ENCODE assay signal across 8 mouse cellular contexts in the genomic region with DNA sequence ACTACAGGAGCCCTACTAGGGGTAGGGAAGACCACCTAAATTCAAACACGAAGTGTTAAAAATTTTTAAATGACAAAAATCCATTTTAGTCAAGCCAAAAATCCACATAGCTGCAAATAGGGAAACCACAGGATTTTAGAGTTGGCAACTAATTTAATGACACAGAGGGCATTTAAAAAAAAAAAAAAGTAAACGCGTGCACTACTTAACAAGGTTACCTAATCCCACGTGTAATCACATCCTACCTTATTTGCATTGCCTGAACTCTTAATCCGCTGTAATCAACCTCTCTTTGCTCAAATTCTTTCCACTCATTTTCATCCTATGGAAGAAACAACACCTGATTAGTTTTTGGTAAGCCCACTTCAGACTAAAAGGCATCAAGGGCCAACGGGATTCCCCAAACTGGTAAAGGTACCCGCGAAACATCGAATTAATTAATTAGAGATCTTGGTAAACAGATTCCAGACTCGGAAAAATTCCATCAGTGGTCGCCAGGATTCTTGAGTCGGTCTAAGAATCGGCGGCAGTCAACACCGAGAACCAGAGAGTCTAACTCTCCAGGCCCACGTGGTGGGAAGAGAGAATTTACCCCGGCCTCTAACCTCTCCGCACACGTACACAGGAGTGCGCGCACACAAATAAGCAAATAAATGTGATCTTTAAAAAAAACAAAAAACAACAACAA. TPM values are rescaled to one million over a fixed set of nuclear protein-coding genes. Genes with fewer than 3 reads are reported as not detected.
DNase-seq lines count a peak whose midpoint lies in the region; ATAC-seq and TF ChIP-seq lines count a peak whose summit lies in the region.

No protein-coding gene starts in this region.

- no peaks in the 10 kb centered on the region for H3K9me3 ChIP-seq in forebrain, embryonic 16.5 days (ENCODE audit: control insufficient read depth, low read length)
- H3K9me3 ChIP-seq in kidney, embryonic 14.5 days (ENCODE audit: control insufficient read depth, low read length), result no peaks in the 10 kb centered on the region

- no peaks in the 10 kb centered on the region; the same call in 1 of the 2 replicates for H3K4me1 ChIP-seq in bone marrow, adult 2 months (ENCODE audit: control insufficient read depth, insufficient read depth, low read length)
- H3K4me1 ChIP-seq in forebrain, embryonic 16.5 days (replicated peaks; ENCODE audit: control insufficient read depth, insufficient read depth, low read length), result peaks cover 22% of the 10 kb centered on the region
- peaks cover 13% of the 10 kb centered on the region; the same call in 1 of the 2 replicates for H3K4me1 ChIP-seq in kidney, embryonic 14.5 days (ENCODE audit: control insufficient read depth, insufficient read depth, low read length)

- H3K27me3 ChIP-seq in forebrain, embryonic 16.5 days (replicated peaks; ENCODE audit: control insufficient read depth, insufficient read depth, low read length), result no peaks in the 10 kb centered on the region
- no peaks in the 10 kb centered on the region for H3K27me3 ChIP-seq in kidney, embryonic 14.5 days (ENCODE audit: control insufficient read depth, insufficient read depth, low read length)

- no peak for DNase-seq in layer of hippocampus, adult 2 months (ENCODE audit: low spot score in 2 of 2)
- no peak for DNase-seq in layer of hippocampus, postnatal 25 days (ENCODE audit: extremely low spot score in 1 of 2, low spot score in 1 of 2)
- DNase-seq in lung, postnatal 36 days, result peak; percentile 23
- DNase-seq in testis, postnatal 14 days (ENCODE audit: low spot score), result peak; percentile 36
- DNase-seq in frontal cortex, adult 2 months (ENCODE audit: extremely low spot score in 1 of 2, low spot score in 1 of 2), result no peak

- H3K4me3 ChIP-seq in layer of hippocampus, adult 2 months, result peak overlapping the region; percentile 83
- peak overlapping the region; percentile 87 for H3K4me3 ChIP-seq in bone marrow, adult 2 months (replicated peaks; ENCODE audit: control insufficient read depth, low read depth, low read length)
- H3K4me3 ChIP-seq in forebrain, embryonic 16.5 days (replicated peaks; ENCODE audit: low read length), result peak overlapping the region; percentile 81
- H3K4me3 ChIP-seq in kidney, embryonic 14.5 days (ENCODE audit: low read length), result peak overlapping the region; percentile 84

- peaks cover 7% of the 10 kb centered on the region for H3K36me3 ChIP-seq in forebrain, embryonic 16.5 days (ENCODE audit: control insufficient read depth, insufficient read depth)
- H3K36me3 ChIP-seq in kidney, embryonic 14.5 days (ENCODE audit: control insufficient read depth, insufficient read depth, low read length), result peaks cover 41% of the 10 kb centered on the region

- WGBS in bone marrow, adult 2 months, result 3% methylated on average over 21 of the region's 21 CpGs
- 2% methylated on average over 21 of the region's 21 CpGs for WGBS in forebrain, embryonic 16.5 days
- WGBS in kidney, embryonic 14.5 days, result 2% methylated on average over 21 of the region's 21 CpGs

- H3K9ac ChIP-seq in forebrain, embryonic 16.5 days (replicated peaks; ENCODE audit: low read depth, low read length), result peak overlapping the region; percentile 69
- H3K9ac ChIP-seq in kidney, embryonic 14.5 days (ENCODE audit: low read depth, low read length), result peak overlapping the region; percentile 97

- H3K4me2 ChIP-seq in forebrain, embryonic 16.5 days (ENCODE audit: low read length), result peak overlapping the region; percentile 76
- peak overlapping the region; percentile 60 for H3K4me2 ChIP-seq in kidney, embryonic 14.5 days (replicated peaks; ENCODE audit: low read depth, low read length)

- TF ChIP-seq POLR2A in bone marrow, adult 2 months (IDR thresholded peaks at IDR 0.05; ENCODE audit: borderline replicate concordance, control insufficient read depth, low read depth, low read length), result no peak

- peak; percentile 27; the same call in 1 of the 2 replicates for TF ChIP-seq CTCF in layer of hippocampus, adult 2 months (conservative IDR thresholded peaks at IDR 0.05)
- no peak for TF ChIP-seq CTCF in bone marrow, adult 2 months (IDR thresholded peaks at IDR 0.05; ENCODE audit: control insufficient read depth, insufficient read depth, low read length)

- no peak for ATAC-seq in forebrain, embryonic 16.5 days
- ATAC-seq in kidney, embryonic 14.5 days (ENCODE audit: low FRiP score, low TSS enrichment), result no peak

- H3K27ac ChIP-seq in layer of hippocampus, adult 2 months, result peak overlapping the region; percentile 92
- no peak overlapping the region for H3K27ac ChIP-seq in bone marrow, adult 2 months (ENCODE audit: control insufficient read depth, insufficient read depth, low read depth, low read length, poor library complexity)
- no peak overlapping the region for H3K27ac ChIP-seq in forebrain, embryonic 16.5 days (ENCODE audit: low read length)
- 0 out of 2 replicates have a peak overlapping the region, but pooled peaks have one; percentile 97 for H3K27ac ChIP-seq in kidney, embryonic 14.5 days (ENCODE audit: low read depth, low read length)

RNA-seq across cellular contexts. Expression of gene Cdv3, which starts 1.8 kb away (rescaled TPM):
- total RNA-seq in layer of hippocampus, adult 2 months (2021), result 10 to 100 TPM; 69.3 to 72.9 TPM
- 10 to 100 TPM; 65.9 to 70.4 TPM for total RNA-seq in layer of hippocampus, postnatal 25 days (2021)
- 47.9 and 78.8 TPM in 2 replicates for polyA plus RNA-seq in bone marrow, adult 2 months (2011; ENCODE audit: insufficient read depth, insufficient read length, low replicate concordance, missing spikeins)
- 82.8 and 113 TPM in 2 replicates for polyA plus RNA-seq in forebrain, embryonic 16.5 days (2015; fragmentation: Nextera tagmentation; extraction: Ambion mirVana)
- polyA plus RNA-seq in kidney, embryonic 14.5 days (2014; fragmentation: Nextera tagmentation; extraction: Ambion mirVana), result 82.9 and 114 TPM in 2 replicates
- polyA plus RNA-seq in frontal cortex, adult 2 months (2012; rRNA removed), result 53.9 TPM in 2 replicates

RNA-seq across cellular contexts. Expression of gene Topbp1, which starts 58.9 kb away (rescaled TPM):
- 10 to 100 TPM; 22.4 to 22.7 TPM for total RNA-seq in layer of hippocampus, adult 2 months (2021)
- 10 to 100 TPM; 19.6 to 22.8 TPM for total RNA-seq in layer of hippocampus, postnatal 25 days (2021)
- 46.9 and 52.8 TPM in 2 replicates for polyA plus RNA-seq in bone marrow, adult 2 months (2011; ENCODE audit: insufficient read depth, insufficient read length, low replicate concordance, missing spikeins)
- 33.0 and 43.9 TPM in 2 replicates for polyA plus RNA-seq in forebrain, embryonic 16.5 days (2015; fragmentation: Nextera tagmentation; extraction: Ambion mirVana)
- polyA plus RNA-seq in kidney, embryonic 14.5 days (2014; fragmentation: Nextera tagmentation; extraction: Ambion mirVana), result 64.3 and 91.9 TPM in 2 replicates
- polyA plus RNA-seq in frontal cortex, adult 2 months (2012; rRNA removed), result 12.6 and 13.9 TPM in 2 replicates

RNA-seq across cellular contexts. Expression of gene 1300017J02Rik, which starts 59.0 kb away (rescaled TPM):
- total RNA-seq in layer of hippocampus, adult 2 months (2021), result 1 to 10 TPM in 1 of 2 experiments, not detected in 1; 1.2 TPM
- total RNA-seq in layer of hippocampus, postnatal 25 days (2021), result 1 to 10 TPM in 1 of 2 experiments, under 1 TPM in 1; 0.66 to 1.3 TPM
- polyA plus RNA-seq in bone marrow, adult 2 months (2011; ENCODE audit: insufficient read depth, insufficient read length, low replicate concordance, missing spikeins), result 52.1 and 67.0 TPM in 2 replicates
- 0.89 and 1.1 TPM in 2 replicates for polyA plus RNA-seq in forebrain, embryonic 16.5 days (2015; fragmentation: Nextera tagmentation; extraction: Ambion mirVana)
- 0.97 TPM in 1 of 2 replicates, not detected in the other for polyA plus RNA-seq in kidney, embryonic 14.5 days (2014; fragmentation: Nextera tagmentation; extraction: Ambion mirVana)
- polyA plus RNA-seq in frontal cortex, adult 2 months (2012; rRNA removed), result 0.78 and 1.00 TPM in 2 replicates

Comparison
In these comparisons a context has a peak if more than half of its experiments do, and no peak if none do; other contexts are left out.
1. DNase-seq: peak in lung, postnatal 36 days (single experiment) and testis, postnatal 14 days (single experiment); none in layer of hippocampus, adult 2 months (0 of 2), layer of hippocampus, postnatal 25 days (0 of 2) and frontal cortex, adult 2 months (0 of 2).
2. H3K27ac ChIP-seq: peak in layer of hippocampus, adult 2 months (single experiment) and kidney, embryonic 14.5 days (single experiment); none in bone marrow, adult 2 months (single experiment) and forebrain, embryonic 16.5 days (single experiment).
3. RNA of gene 1300017J02Rik, which starts 59.0 kb away (polyA plus RNA-seq): 52.1 to 67.0 TPM in bone marrow, adult 2 months; 0.89 to 1.1 TPM in forebrain, embryonic 16.5 days, 0.78 to 1.00 TPM in frontal cortex, adult 2 months and 0.97 TPM in kidney, embryonic 14.5 days; every median in the first group is over 10 times any median in the second.
4. Peak in every context shown above with its lines, with median percentiles within 50 percentile points of each other: H3K4me3 ChIP-seq.